Mouse (Mus musculus) left cerebral cortex, adult 9 months (tissue): Measurements from ENCODE around the gene Tmem204.
"Not testable (repeated sequence)": the region's sequence is repeated elsewhere in the genome, so short reads cannot be mapped to it uniquely, and the experiment has no call there.

ENCODE experiments used
- DNase-seq, 2 experiments: peaks; one replicate each; pipeline ENCODE4 v3.0.0; 2022; ENCODE audit warnings: low spot score in 2 of 2

Gene Tmem204

DNA sequence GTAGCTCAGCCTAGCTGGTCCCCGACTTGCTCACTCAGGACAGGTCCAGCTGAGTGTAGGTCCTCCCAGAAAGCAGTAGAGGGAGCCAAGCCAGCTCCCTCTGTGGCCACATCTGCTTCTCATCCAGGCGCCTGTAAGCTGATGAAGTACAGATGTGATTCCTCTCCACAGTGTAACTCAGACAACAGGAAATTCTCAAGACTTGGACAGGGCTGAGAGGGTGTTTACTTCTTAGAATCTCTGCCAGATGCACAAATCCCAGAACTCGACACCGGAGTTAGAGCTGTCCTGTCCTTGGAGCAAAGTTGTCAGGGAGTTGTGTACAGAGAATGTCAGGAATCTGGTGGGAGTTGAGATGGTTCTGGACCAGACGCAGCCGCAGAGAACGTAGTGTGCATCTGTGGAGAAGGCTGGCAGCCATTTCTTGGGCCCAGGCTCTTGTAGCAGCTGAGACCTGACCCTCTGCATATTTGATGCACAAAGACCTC lies at the start of gene Tmem204:
Gene Tmem204, minus strand, starts transcription at position 148 of the 488 bp plus-strand sequence.
- DNase-seq, result no peak

GRCm38 (mm10) chr17:25130060-25130459 lies 46.7 kb upstream of the Tmem204 start:
- DNase-seq, result no peak

GRCm38 (mm10) chr17:25127681-25128080 lies 44.3 kb upstream of the Tmem204 start:
- DNase-seq, result no peak

- DNase-seq, result peak in 1 of 2 experiments; percentile 22
Observed at GRCm38 (mm10) chr17:25127079-25127478, 43.7 kb upstream of the Tmem204 start.

DNA sequence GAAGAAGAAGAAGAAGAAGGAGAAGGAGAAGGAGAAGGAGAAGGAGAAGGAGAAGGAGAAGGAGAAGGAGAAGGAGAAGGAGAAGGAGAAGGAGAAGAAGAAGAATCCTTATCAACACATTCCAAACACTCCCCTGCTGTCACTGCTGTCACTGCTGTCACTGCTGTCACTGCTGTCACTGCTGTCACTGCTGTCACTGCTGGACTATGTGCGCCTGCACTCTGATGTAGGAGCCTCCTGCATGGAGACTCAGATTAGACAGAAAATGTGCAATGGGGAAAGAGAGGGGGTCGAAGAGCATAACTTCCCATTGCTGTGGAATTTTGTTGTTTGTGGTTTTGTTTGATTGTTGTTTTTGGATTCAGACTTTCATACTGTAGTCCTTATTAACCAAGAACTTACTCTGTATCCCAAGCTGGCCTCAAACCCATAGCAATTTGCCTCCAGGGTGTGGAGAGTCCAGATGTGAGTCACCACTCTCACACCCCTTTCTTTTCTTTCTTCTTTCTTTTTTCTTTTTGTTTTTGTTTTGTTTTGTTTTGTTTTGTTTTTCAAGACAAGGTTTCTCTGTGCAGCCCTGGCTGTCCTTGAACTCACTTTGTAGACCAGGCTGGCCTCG lies 42.2 kb upstream of the Tmem204 start:
- DNase-seq, result not testable (repeated sequence)

GRCm38 (mm10) chr17:25123979-25124378 lies 40.6 kb upstream of the Tmem204 start:
- DNase-seq, result no peak

DNA sequence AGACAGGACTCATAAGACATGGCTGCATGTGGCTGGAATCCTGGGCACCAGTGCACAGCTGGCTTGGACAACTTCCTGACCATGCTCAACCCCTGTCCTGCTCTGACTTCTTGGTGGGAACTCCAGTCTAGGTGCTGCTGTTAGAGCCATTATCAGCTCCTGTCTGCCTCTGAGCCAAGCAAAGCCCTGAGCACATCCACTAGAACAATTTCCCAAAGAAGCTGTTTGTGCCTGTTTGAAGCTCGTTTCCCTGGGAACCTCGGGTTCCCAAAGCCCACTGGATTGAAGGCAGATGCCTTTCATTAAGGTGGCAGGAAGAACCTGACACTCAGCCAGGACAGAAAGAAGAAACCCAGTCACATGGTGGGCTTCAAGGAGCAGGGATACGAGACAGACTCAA lies 37.0 kb upstream of the Tmem204 start, which contains the start of gene Ptx4:
Gene Ptx4, plus strand, starts transcription at position 355 of the 400 bp plus-strand sequence.
- no peak for DNase-seq

DNA sequence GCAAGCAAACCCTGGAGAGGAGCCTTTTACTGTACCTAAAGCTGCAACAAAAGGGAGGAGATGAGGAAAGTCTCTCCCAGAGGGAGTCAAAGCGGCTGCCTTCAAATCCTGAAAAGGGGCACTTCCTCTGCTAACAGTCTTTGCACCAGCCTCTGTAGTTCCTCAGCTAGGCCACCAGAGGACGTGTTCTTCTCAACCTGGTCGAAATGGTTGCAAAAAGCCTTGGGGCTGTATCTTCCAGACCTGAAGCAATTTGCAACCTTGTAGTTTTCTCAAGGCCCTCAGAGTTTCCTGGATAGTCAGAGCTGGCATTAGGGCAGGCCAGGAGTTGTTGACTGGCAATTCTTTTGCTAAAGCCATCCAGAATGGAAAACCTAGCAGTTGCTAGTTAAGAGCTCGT lies 33.9 kb upstream of the Tmem204 start:
- peak in 1 of 2 experiments; percentile 15 for DNase-seq

GRCm38 (mm10) chr17:25115664-25116432 lies 32.5 kb upstream of the Tmem204 start, which contains the start of gene Telo2:
Gene Telo2, minus strand, starts transcription at chr17:25115967.
- DNase-seq, result peak; percentile 78 to 92

DNA sequence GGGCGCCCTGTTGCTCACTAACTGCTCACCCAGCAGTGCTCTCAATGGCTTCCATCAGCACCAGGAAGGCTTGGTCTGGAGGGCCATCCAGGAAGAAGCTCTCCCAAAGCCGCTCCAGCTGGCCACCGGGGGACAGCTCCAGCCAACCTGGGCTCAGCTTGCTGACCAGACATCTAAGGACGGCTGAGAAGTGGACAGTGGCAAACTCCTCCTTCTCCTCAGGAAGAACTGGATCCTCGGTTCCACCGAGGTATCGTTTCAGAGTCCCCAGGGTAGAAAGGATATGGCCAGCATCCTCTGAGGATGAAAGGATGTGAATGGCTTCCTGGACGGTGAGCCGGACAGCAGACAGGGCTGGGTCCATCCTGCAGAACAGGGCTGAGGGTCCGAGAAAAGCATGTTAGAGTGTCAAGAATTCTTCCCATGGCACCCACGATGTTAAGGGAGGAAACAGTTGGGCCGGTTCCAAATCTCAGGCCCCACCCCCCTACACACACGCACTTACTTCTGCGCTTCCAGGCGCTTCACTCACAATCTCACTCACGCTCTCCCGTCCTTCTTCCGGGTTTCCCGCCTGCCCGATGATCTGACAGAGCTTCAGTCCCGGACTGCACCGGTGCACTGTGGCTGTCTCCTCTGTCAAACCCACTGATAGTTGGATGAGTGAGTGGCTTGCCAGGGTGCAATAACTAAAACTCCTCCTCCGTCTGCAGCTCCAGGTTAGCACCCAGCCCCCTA lies 31.7 kb upstream of the Tmem204 start:
- no peak for DNase-seq

- no peak for DNase-seq
Observed at GRCm38 (mm10) chr17:25112423-25112810, 29.0 kb upstream of the Tmem204 start.

- DNase-seq, result peak in 1 of 2 experiments; percentile 55
Observed at GRCm38 (mm10) chr17:25111739-25112422, 28.5 kb upstream of the Tmem204 start.

GRCm38 (mm10) chr17:25111220-25111619 lies 27.8 kb upstream of the Tmem204 start:
- DNase-seq, result no peak

- no peak for DNase-seq
Observed at GRCm38 (mm10) chr17:25110590-25110989, 27.2 kb upstream of the Tmem204 start.

GRCm38 (mm10) chr17:25109578-25109977 lies 26.2 kb upstream of the Tmem204 start:
- DNase-seq, result no peak

DNA sequence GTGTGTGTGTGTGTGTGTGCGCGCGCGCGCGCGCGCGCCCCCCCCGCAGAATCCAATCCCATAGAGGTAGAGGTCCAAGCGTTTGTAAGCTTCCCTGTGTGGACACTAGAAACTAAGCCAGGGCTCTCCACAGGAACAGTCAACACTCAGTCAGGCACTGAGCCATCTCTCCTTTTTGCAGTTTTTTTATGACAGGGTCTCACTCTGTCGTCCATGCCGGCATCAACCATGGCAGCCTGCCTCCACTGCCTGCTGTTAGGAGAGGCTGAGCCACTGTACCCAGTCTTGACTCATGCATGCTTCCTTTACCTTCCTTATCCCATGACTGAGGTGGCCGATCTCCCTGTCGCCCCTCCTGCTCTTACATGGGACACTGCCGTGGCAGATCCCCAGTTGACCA lies 24.4 kb upstream of the Tmem204 start:
- DNase-seq, result no peak

DNA sequence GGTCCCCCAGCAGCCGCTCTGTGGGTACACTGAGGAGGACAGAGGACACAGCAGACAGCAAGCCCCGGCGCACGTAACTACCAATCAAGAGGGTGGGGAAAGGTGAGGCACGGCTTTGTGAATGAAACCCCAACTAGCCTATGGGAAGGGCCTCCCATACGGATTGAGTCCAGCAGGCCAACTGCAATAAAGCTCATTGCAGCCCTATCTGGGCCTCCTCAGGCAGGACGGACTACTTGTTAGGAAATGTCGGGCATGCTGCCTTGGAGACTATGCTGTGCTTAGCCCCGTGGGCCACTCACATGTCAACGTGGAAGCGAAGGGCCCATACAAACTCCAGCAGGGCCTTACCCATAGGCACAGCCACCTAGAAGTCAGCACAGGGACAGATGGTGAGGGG lies 17.9 kb upstream of the Tmem204 start:
- DNase-seq, result no peak

- no peak for DNase-seq
Observed at GRCm38 (mm10) chr17:25100052-25100451, 16.7 kb upstream of the Tmem204 start.

- DNase-seq, result no peak
Observed at GRCm38 (mm10) chr17:25096221-25096620, 12.8 kb upstream of the Tmem204 start.

GRCm38 (mm10) chr17:25090450-25090849 lies 7.1 kb upstream of the Tmem204 start:
- DNase-seq, result no peak

DNA sequence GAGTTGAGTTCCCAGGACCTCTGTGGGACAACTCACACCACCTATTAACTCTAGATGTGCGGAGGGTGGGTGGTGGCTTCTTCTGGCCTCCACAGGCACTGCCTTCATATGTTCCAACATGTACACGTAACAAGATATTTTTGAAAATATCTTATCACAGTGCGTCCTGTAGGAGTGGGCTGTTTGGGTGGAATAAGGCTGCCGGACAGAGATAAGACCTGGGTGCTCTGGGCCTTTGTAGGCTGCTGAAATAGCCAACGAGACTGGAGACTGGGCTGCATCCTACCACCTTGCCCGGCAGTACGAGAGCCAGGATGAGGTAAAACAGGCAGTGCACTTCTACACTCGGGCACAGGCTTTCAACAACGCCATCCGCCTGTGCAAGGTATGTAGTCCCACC lies 5.8 kb upstream of the Tmem204 start:
- DNase-seq, result no peak

DNA sequence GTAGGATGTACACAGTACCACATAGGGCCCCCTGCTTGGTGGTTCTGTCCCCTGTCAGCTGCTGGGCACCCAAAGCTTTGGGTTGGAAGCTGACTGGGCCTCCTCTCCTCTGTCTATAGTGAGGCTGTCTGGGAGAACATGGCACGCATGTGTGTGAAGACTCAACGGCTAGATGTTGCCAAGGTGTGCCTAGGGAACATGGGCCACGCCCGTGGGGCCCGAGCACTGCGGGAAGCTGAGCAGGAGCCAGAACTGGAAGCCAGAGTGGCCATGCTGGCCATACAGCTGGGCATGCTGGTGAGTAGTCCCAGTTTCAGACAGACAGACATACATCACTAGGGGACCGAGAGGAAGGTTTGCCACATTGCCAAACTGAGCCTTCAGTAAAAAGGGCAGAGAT lies 3.3 kb upstream of the Tmem204 start:
- DNase-seq, result no peak
